Mouse (Mus musculus) testis, adult 2 months (tissue): ENCODE measurements around the gene Odr4.

ENCODE experiments used
- CTCF ChIP-seq: fragments of 200-500 bp; IDR thresholded peaks from 2 replicates; pipeline ENCODE4 v1.5.1; 2012; ENCODE audit warnings: low read depth, mild to moderate bottlenecking, inconsistent platforms, low read length, moderate library complexity; ENCODE audit not compliant: control insufficient read depth, insufficient read depth, insufficient replicate concordance
- POLR2A ChIP-seq: fragments of 200-500 bp; IDR thresholded peaks from 2 replicates; pipeline ENCODE4 v1.6.1; 2012; ENCODE audit warnings: low read depth, mild to moderate bottlenecking, inconsistent platforms, low read length, moderate library complexity; ENCODE audit not compliant: control insufficient read depth

- no peak for TF ChIP-seq CTCF
- no peak for TF ChIP-seq POLR2A
Measured at GRCm38 (mm10) chr1:150418426-150418825, 25.5 kb upstream of the Odr4 start.
